Mouse (Mus musculus): ENCODE data around the gene Camta1.

Camta1 gene

DNA sequence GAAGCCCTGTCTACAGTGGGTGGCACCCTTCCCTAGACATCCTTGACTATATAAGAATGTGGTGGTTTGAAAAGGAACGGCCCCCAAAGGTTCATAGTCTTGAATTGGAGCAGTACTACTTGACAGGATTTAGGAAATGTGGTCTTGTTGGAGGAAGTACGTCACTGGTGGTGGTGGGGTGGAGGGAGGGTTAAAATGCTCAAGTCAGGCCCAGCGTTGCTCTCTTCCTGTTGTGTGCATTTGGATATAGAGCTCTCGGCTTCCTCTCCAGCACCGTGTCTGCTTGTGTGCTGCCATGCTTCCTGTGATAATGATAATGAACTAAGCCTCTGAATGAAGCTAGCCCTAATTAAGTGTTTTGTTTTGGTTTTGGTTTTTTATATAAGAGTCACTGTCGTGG lies 114.0 kb downstream of the Camta1 start:
- Histone ChIP-seq H3K36me3 (ENCODE audit: control insufficient read depth, insufficient read depth, low read length, poor library complexity, severe bottlenecking) (no peaks in the 10 kb centered on the region), H3K27me3 (ENCODE audit: control insufficient read depth, insufficient read depth, low read length, poor library complexity, severe bottlenecking) (no peaks in the 10 kb centered on the region)
- DNase-seq (ENCODE audit: low read depth, low spot score) = no peak

- no peak for DNase-seq (ENCODE audit: low read depth, low spot score)
- H3K36me3 ChIP-seq (ENCODE audit: control insufficient read depth, insufficient read depth, low read length, poor library complexity, severe bottlenecking) = no peaks in the 10 kb centered on the region
- no peaks in the 10 kb centered on the region for H3K27me3 ChIP-seq (ENCODE audit: control insufficient read depth, insufficient read depth, low read length, poor library complexity, severe bottlenecking)
Measured at GRCm38 (mm10) chr4:151746002-151746606, 115.6 kb downstream of the Camta1 start.

GRCm38 (mm10) chr4:151741249-151742137 lies 120.2 kb downstream of the Camta1 start:
- H3K36me3 ChIP-seq (ENCODE audit: control insufficient read depth, insufficient read depth, low read length, poor library complexity, severe bottlenecking) = no peaks in the 10 kb centered on the region
- no peak for DNase-seq (ENCODE audit: low read depth, low spot score)
- H3K27me3 ChIP-seq (ENCODE audit: control insufficient read depth, insufficient read depth, low read length, poor library complexity, severe bottlenecking) = no peaks in the 10 kb centered on the region

- H3K27me3 ChIP-seq (ENCODE audit: control insufficient read depth, insufficient read depth, low read length, poor library complexity, severe bottlenecking) = no peaks in the 10 kb centered on the region
- no peaks in the 10 kb centered on the region for H3K36me3 ChIP-seq (ENCODE audit: control insufficient read depth, insufficient read depth, low read length, poor library complexity, severe bottlenecking)
- peak; percentile 3 for DNase-seq (ENCODE audit: low read depth, low spot score)
Measured at GRCm38 (mm10) chr4:151739348-151739956, 122.2 kb downstream of the Camta1 start.

DNA sequence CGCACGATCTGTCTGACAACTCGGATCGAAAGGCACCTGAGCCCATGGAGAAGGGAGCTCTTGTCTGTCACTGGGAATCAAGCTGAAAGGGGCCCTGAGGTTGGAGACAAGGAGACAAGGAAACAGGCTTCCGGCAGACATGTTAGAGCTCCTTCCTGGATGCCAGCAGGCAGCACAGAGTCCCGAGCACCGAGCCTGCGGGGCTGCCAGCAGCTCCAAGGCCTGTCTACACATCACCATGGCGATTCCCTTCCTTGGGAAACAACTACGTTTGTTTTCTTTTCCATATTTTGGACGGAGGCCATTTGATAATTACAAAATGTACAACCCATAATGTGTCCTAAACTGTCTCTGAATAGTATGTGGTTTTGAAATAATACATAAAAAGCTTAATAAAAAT lies 122.8 kb downstream of the Camta1 start:
- Histone ChIP-seq H3K27me3 (ENCODE audit: control insufficient read depth, insufficient read depth, low read length, poor library complexity, severe bottlenecking) (no peaks in the 10 kb centered on the region), H3K36me3 (ENCODE audit: control insufficient read depth, insufficient read depth, low read length, poor library complexity, severe bottlenecking) (no peaks in the 10 kb centered on the region)
- no peak for DNase-seq (ENCODE audit: low read depth, low spot score)

GRCm38 (mm10) chr4:151738280-151738679 lies 123.4 kb downstream of the Camta1 start:
- H3K27me3 ChIP-seq (ENCODE audit: control insufficient read depth, insufficient read depth, low read length, poor library complexity, severe bottlenecking) = no peaks in the 10 kb centered on the region
- DNase-seq (ENCODE audit: low read depth, low spot score) = no peak
- no peaks in the 10 kb centered on the region for H3K36me3 ChIP-seq (ENCODE audit: control insufficient read depth, insufficient read depth, low read length, poor library complexity, severe bottlenecking)

GRCm38 (mm10) chr4:151732668-151733067 lies 129.0 kb downstream of the Camta1 start:
- no peak for DNase-seq (ENCODE audit: low read depth, low spot score)
- no peaks in the 10 kb centered on the region for H3K36me3 ChIP-seq (ENCODE audit: control insufficient read depth, insufficient read depth, low read length, poor library complexity, severe bottlenecking)

GRCm38 (mm10) chr4:151730037-151730759 lies 131.5 kb downstream of the Camta1 start:
- no peak for DNase-seq (ENCODE audit: low read depth, low spot score)
- H3K27me3 ChIP-seq (ENCODE audit: control insufficient read depth, insufficient read depth, low read length, poor library complexity, severe bottlenecking) = no peaks in the 10 kb centered on the region
- H3K36me3 ChIP-seq (ENCODE audit: control insufficient read depth, insufficient read depth, low read length, poor library complexity, severe bottlenecking) = no peaks in the 10 kb centered on the region

More at GRCm38 (mm10) chr4:151732668-151733067, 129.0 kb downstream of the Camta1 start:
- no peaks in the 10 kb centered on the region for H3K27me3 ChIP-seq (ENCODE audit: control insufficient read depth, insufficient read depth, low read length, poor library complexity, severe bottlenecking)

DNA sequence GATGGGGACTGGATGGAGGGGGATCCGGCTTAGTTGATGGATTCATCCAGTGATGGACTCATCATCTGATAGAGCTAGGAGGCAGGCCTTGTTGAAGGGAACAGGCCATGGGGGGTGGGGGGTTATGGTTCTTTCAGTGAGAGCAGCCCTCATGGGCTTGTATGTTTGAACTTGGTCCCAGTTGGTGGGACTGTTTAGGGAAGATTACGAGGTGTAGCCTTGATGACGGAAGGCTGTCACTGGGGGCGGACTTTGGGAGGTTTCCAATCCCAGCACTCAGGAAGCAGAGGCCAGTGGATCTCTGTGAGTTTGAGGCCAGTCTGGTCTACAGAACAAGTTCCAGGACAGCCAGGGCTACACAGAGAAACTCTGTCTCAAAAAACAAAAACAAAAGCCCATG lies 132.6 kb downstream of the Camta1 start:
- H3K36me3 ChIP-seq (ENCODE audit: control insufficient read depth, insufficient read depth, low read length, poor library complexity, severe bottlenecking) = no peaks in the 10 kb centered on the region
- H3K27me3 ChIP-seq (ENCODE audit: control insufficient read depth, insufficient read depth, low read length, poor library complexity, severe bottlenecking) = no peaks in the 10 kb centered on the region
- no peak for DNase-seq (ENCODE audit: low read depth, low spot score)

- no peak for DNase-seq (ENCODE audit: low read depth, low spot score)
Measured at GRCm38 (mm10) chr4:151728391-151729065, 133.1 kb downstream of the Camta1 start.

GRCm38 (mm10) chr4:151726396-151726795 lies 135.3 kb downstream of the Camta1 start:
- no peaks in the 10 kb centered on the region for H3K27me3 ChIP-seq (ENCODE audit: control insufficient read depth, insufficient read depth, low read length, poor library complexity, severe bottlenecking)
- DNase-seq (ENCODE audit: low read depth, low spot score) = no peak
- H3K36me3 ChIP-seq (ENCODE audit: control insufficient read depth, insufficient read depth, low read length, poor library complexity, severe bottlenecking) = no peaks in the 10 kb centered on the region

More at GRCm38 (mm10) chr4:151728391-151729065, 133.1 kb downstream of the Camta1 start:
- Histone ChIP-seq H3K27me3 (ENCODE audit: control insufficient read depth, insufficient read depth, low read length, poor library complexity, severe bottlenecking) (no peaks in the 10 kb centered on the region), H3K36me3 (ENCODE audit: control insufficient read depth, insufficient read depth, low read length, poor library complexity, severe bottlenecking) (no peaks in the 10 kb centered on the region)

DNA sequence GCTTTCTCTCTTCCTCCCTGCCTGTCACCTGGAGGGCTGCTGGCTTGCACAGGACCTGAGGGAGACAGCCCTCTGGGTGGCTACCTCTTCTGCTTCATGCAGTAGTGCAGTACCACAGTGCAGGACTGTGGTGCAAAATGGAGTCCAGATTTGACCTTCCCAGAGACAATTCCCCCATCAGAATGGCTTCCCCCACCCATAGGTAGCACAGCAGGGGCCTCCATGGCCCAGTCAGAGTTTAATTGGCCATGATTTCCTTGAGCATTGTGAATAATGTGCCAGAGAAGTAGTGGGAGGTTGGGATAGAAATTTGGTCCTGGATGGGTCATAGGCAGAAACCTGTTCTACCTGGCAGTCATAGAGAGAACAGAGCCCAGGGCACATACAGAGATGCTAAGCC lies 136.8 kb downstream of the Camta1 start:
- H3K27me3 ChIP-seq (ENCODE audit: control insufficient read depth, insufficient read depth, low read length, poor library complexity, severe bottlenecking) = no peaks in the 10 kb centered on the region
- no peaks in the 10 kb centered on the region for H3K36me3 ChIP-seq (ENCODE audit: control insufficient read depth, insufficient read depth, low read length, poor library complexity, severe bottlenecking)
- no peak for DNase-seq (ENCODE audit: low read depth, low spot score)

DNA sequence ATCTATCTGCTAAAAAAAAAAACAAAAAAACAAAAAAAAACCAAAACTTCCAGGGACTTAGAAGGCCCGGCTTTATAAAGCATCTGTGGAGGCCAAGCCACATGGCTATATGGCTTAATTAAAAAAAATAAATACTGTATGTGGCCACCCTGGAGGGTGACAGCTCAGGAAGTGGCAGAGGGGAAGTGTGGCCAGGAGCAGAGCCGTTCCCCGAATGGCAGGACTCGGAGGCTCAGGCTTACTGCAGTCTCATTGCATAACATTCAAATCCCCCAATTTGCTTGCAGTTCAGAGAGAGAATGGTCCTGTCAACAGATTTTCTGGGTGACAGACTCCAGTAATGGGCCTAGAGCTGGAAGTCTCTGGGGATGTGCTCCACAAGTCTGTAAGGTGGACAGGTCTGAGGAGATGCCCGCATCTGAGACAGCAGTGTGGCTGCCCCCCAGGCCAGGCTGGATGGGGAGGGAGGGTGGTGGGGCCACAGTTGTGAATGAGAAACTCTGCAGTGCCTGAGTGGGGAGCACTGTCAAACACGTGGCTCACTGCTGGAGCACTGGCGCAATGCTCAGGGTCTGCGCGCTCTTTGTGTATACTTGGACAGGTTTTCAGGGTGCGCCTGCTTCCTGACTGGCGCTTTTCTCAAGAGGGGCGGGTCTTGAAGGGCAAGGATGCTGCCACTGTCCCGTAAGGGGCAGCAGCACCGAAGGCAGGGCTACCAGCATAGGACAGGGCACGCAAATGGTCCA lies 140.8 kb downstream of the Camta1 start:
- Histone ChIP-seq H3K27me3 (ENCODE audit: control insufficient read depth, insufficient read depth, low read length, poor library complexity, severe bottlenecking) (no peaks in the 10 kb centered on the region), H3K36me3 (ENCODE audit: control insufficient read depth, insufficient read depth, low read length, poor library complexity, severe bottlenecking) (no peaks in the 10 kb centered on the region)
- no peak for DNase-seq (ENCODE audit: low read depth, low spot score)
